Mouse (Mus musculus) erythroblast, embryonic 14.5 days (primary cell): ENCODE results near the gene Slc16a3.

Experiments
- GATA1 ChIP-seq: IDR thresholded peaks from 2 replicates; pipeline ENCODE4 v1.6.1; 2012; ENCODE audit warnings: low read length, inconsistent platforms, mixed read lengths
- TAL1 ChIP-seq: IDR thresholded peaks from 3 replicates; pipeline ENCODE4 v1.6.1; 2012; ENCODE audit warnings: low read length, inconsistent platforms, mixed read lengths

GRCm38 (mm10) chr11:120954936-120955335 lies 6.7 kb downstream of the Slc16a3 start:
- no peak for TF ChIP-seq GATA1
- TF ChIP-seq TAL1, result no peak
